Mouse (Mus musculus) neural tube, embryonic 14.5 days (tissue): ENCODE results near the gene Gm27235. TPM values are rescaled to one million over a fixed set of nuclear protein-coding genes. Genes with fewer than 3 reads are reported as not detected.
"Not testable (repeated sequence)": the region's sequence is repeated elsewhere in the genome, so short reads cannot be mapped to it uniquely, and the experiment has no call there.

ENCODE experiments used
- ATAC-seq: fragments of 200-750 bp; cut with Nextera tagmentation; 2 replicates; pipeline ENCODE4 v1.8.0; 2017; ENCODE audit warnings: low read depth, mild to moderate bottlenecking, moderate TSS enrichment, moderate library complexity
- H3K27ac ChIP-seq: fragments of 300-500 bp; sonication (generic); 2 replicates; pipeline ENCODE4 v1.5.1; 2014; ENCODE audit warnings: low read depth, mild to moderate bottlenecking, control low read depth, low read length, moderate library complexity, mixed read lengths
- H3K27me3 ChIP-seq: fragments of 300-500 bp; sonication (generic); 2 replicates; pipeline ENCODE4 v1.6.1; 2014; ENCODE audit warnings: low read length; ENCODE audit not compliant: control insufficient read depth, insufficient read depth
- H3K36me3 ChIP-seq: fragments of 300-500 bp; sonication (generic); 2 replicates; pipeline ENCODE4 v1.6.1; 2014; ENCODE audit warnings: low read length, mixed read lengths; ENCODE audit not compliant: control insufficient read depth, insufficient read depth
- H3K4me1 ChIP-seq: fragments of 300-500 bp; sonication (generic); 2 replicates; pipeline ENCODE4 v1.6.1; 2014; ENCODE audit warnings: low read length; ENCODE audit not compliant: control insufficient read depth, insufficient read depth
- H3K4me2 ChIP-seq: fragments of 300-500 bp; sonication (generic); 2 replicates; pipeline ENCODE4 v1.6.1; 2014; ENCODE audit warnings: mild to moderate bottlenecking, low read depth, low read length, control low read depth
- H3K4me3 ChIP-seq: fragments of 300-500 bp; sonication (generic); 2 replicates; pipeline ENCODE4 v1.5.1; 2014; ENCODE audit warnings: low read depth, low read length, control low read depth, mixed read lengths
- H3K9ac ChIP-seq: fragments of 300-500 bp; sonication (generic); replicated peaks from 2 replicates; pipeline ENCODE4 v1.6.1; 2014; ENCODE audit warnings: low read depth, mild to moderate bottlenecking, control low read depth, low read length, mixed read lengths
- H3K9me3 ChIP-seq: fragments of 300-500 bp; sonication (generic); 2 replicates; pipeline ENCODE4 v1.6.1; 2016; ENCODE audit warnings: low read length; ENCODE audit not compliant: control insufficient read depth
- WGBS: fragments of 180-500 bp; shearing (Covaris S2); extraction: QIAGEN DNeasy Blood & Tissue Kit; methylation state at CpG from one replicate; pipeline ENCODE4 v1.1.7; 2014; 5-methylcytosine and 5-hydroxymethylcytosine counted together
- polyA plus RNA-seq: library from polyadenylated mRNA; unstranded; fragments of >200 nt; fragmentation: Nextera tagmentation; extraction: Ambion mirVana; gene quantifications from 2 replicates; pipeline ENCODE4 v1.2.1, GENCODE M21; 2014

Gene Gm27235
- polyA plus RNA-seq = not detected in 2 replicates

DNA sequence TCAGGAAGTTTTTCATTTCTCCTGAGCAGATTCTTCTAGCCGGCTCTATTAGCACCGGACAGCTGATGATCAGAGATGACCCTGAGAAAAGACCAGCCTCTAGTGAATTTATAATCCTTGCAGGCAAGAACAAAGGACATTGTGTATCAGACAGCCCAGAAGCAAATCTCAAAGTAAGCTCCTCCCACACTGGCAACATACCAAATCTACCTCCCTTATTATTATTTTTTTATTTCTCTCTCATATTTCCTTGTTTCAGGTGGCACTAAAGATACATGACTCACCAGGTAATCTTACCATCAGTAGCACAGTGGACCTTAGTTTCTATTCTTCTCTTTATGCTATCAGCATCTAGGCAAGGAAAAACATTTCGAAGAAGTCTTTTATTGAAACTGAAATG is at the start of gene Gm27235, which contains the start of gene D730048I06Rik:
TSS of gene Gm27235 (minus strand) at position 101 of the 400 bp plus-strand sequence.
TSS of gene D730048I06Rik (minus strand) at position 112 of the 400 bp plus-strand sequence.
- Histone ChIP-seq H3K27ac (no peak within 1 kb of the TSS), H3K27me3 (no peaks in the 10 kb centered on the region), H3K36me3 (no peaks in the 10 kb centered on the region), H3K9ac (no peak within 1 kb of the TSS), H3K4me3 (no peak within 1 kb of the TSS), H3K9me3 (no peaks in the 10 kb centered on the region; the same call in 1 of the 2 replicates), H3K4me1 (no peaks in the 10 kb centered on the region), H3K4me2 (no peak within 1 kb of the TSS)
- WGBS = 95% methylated on average over 3 of the region's 3 CpGs
- ATAC-seq = no peak

DNA sequence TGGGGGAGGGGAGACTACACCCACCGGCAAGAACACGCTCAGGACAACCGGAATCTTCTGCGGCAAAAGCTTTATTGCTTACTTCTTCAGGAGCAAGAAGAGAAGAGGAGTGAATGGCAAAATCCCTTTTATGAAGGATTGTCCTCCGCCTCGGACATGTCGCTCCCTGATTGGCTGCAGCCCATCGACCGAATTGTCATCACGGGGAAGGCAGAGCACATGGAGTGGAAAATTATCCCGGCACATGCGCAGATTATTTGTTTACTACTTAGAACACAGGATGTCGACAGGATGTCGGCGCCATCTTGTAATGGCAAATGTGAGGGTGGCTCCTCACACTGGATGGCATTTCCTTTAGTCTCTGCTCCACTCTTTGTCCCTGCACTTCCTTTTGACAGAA is 28.0 kb upstream of the Gm27235 start:
- whole genome bisulfite sequencing = 95% methylated on average over 15 of the region's 15 CpGs

DNA sequence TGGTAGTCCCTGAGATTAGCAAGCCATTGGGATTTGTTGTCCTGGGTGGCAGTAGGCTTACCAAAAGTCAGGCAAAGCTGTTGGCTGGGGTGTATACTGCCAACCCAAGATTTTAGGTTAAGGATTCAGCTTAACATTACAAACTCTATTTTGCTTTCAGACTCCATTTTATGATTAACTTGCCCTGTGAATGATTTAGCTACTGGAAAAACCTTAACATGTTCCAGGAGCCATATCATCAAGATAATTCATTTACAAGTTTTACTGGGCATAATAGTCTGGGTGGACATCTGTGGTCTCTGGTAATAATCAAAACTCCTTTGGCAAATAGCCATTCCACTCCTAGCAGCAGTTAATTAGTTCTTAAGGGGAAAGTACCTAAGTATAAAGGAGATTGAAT is 8.2 kb upstream of the Gm27235 start:
- Histone ChIP-seq H3K4me1 (no peaks in the 10 kb centered on the region), H3K4me2 (no peak overlapping the region), H3K27ac (no peak overlapping the region), H3K27me3 (no peaks in the 10 kb centered on the region), H3K36me3 (no peaks in the 10 kb centered on the region), H3K4me3 (no peak overlapping the region), H3K9me3 (no peaks in the 10 kb centered on the region), H3K9ac (no peak overlapping the region)
- no peak for ATAC-seq

More for the DNA sequence above, 28.0 kb upstream of the Gm27235 start:
- not testable (repeated sequence) for H3K36me3 ChIP-seq, H3K27ac ChIP-seq, H3K4me3 ChIP-seq, H3K27me3 ChIP-seq, ATAC-seq, H3K9ac ChIP-seq, H3K4me2 ChIP-seq, H3K9me3 ChIP-seq, H3K4me1 ChIP-seq

DNA sequence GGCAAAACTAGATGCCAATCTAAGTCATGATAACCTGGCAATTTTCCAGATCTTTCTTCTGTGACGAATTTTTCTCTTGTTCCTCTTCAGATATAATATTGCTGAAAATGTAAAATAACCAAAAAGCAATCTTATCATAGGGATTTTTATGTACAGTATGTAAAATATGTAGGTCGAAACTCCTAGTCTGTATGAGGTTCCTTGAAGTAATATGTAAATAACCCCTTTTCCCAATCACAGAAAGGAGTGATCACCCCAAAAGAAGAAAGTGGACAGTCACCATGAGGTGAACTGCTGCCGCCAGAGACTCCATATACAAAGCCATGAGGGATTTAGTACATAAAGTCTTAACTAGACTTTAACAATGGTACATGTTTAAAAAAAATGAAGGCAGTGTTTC is 11.9 kb downstream of the Gm27235 start, which contains the start of gene Gm17727:
TSS of gene Gm17727 (minus strand) at position 101 of the 400 bp plus-strand sequence.
- ATAC-seq = no peak
- Histone ChIP-seq H3K9ac (no peak within 1 kb of the TSS), H3K36me3 (no peaks in the 10 kb centered on the region), H3K4me2 (no peak within 1 kb of the TSS), H3K4me1 (no peaks in the 10 kb centered on the region), H3K9me3 (peaks cover 4% of the 10 kb centered on the region; the same call in 1 of the 2 replicates), H3K27me3 (no peaks in the 10 kb centered on the region), H3K27ac (no peak within 1 kb of the TSS), H3K4me3 (no peak within 1 kb of the TSS)
- 72% methylated on average over 3 of the region's 3 CpGs for WGBS

DNA sequence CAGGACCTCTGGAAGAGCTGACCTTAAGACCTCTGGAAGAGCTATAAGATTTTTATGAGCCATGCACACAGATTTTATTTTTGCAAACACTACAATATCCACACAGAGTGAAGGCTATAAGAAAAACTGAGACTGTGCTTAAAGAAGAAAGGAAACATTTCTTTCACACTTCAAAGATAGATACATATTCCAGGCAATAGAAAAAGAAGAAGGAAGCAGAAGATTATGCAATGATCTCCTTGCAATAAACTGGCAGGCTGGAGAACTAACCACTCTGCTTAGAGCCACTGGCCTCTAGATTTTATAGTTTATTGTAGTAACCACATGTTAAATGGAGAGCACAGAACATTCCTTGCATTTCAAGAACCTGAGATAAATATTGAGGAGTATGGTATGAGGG is 33.1 kb downstream of the Gm27235 start:
- H3K4me1 ChIP-seq = no peaks in the 10 kb centered on the region

DNA sequence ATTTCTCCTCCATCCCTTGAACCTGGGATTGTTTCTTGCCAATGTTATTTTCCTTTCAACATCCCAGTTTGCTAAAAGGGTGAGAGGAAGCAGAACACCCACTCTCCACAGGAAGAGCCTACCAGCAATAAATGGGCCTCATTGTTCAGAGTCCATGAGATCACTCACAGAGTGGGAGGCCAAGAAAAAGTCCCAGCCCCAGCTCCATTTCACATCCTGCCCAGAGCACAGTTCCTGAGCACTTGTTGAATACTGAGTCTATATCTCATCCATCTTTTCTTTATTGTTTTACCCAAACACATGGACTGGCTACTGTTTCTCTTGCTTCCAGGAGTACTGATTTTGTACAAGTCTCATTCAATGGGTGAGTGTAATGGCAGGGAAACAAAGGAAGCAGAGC is 49.2 kb downstream of the Gm27235 start, which contains the start of gene Gm17677:
TSS of gene Gm17677 (plus strand) at position 301 of the 400 bp plus-strand sequence.
- H3K9ac ChIP-seq = no peak within 1 kb of the TSS
- H3K36me3 ChIP-seq = no peaks in the 10 kb centered on the region
- H3K4me3 ChIP-seq = no peak within 1 kb of the TSS
- H3K4me1 ChIP-seq = no peaks in the 10 kb centered on the region
- no peak within 1 kb of the TSS for H3K27ac ChIP-seq
- no peak within 1 kb of the TSS for H3K4me2 ChIP-seq
- no peaks in the 10 kb centered on the region for H3K27me3 ChIP-seq
- no peaks in the 10 kb centered on the region for H3K9me3 ChIP-seq
- no peak for ATAC-seq

More for the DNA sequence above, 33.1 kb downstream of the Gm27235 start:
- Histone ChIP-seq H3K9me3 (no peaks in the 10 kb centered on the region), H3K27ac (no peak overlapping the region), H3K9ac (no peak overlapping the region), H3K27me3 (no peaks in the 10 kb centered on the region), H3K4me3 (no peak overlapping the region), H3K4me2 (no peak overlapping the region), H3K36me3 (no peaks in the 10 kb centered on the region)
- no peak for ATAC-seq

Other genes starting within 250 kb of the Gm27235 start
- 29.8 and 34.3 TPM in 2 replicates for gene Ddx25, start 231.6 kb downstream of the Gm27235 start, polyA plus RNA-seq
- gene Pus3, start 231.5 kb downstream of the Gm27235 start, polyA plus RNA-seq = 16.2 and 18.2 TPM in 2 replicates
- 0.48 and 1.0 TPM in 2 replicates for gene Pate2, start 219.8 kb downstream of the Gm27235 start, polyA plus RNA-seq
- 17.1 and 19.1 TPM in 2 replicates for gene Hyls1, start 219.7 kb downstream of the Gm27235 start, polyA plus RNA-seq
- gene Pate4, start 178.2 kb downstream of the Gm27235 start, polyA plus RNA-seq = not detected in 2 replicates
- not detected in 2 replicates for gene Pate3, start 141.9 kb downstream of the Gm27235 start, polyA plus RNA-seq
- gene Pate1, start 102.7 kb downstream of the Gm27235 start, polyA plus RNA-seq = 0.24 TPM in 1 of 2 replicates, not detected in the other
- gene Gm17677, start 49.1 kb downstream of the Gm27235 start, polyA plus RNA-seq = not detected in 2 replicates
- gene Gm17727, start 12.0 kb downstream of the Gm27235 start, polyA plus RNA-seq = not detected in 2 replicates
- gene D730048I06Rik, start within 50 bp of the Gm27235 start, polyA plus RNA-seq = not detected in 2 replicates
- gene 9230110F15Rik, start 54.0 kb upstream of the Gm27235 start, polyA plus RNA-seq = not detected in 2 replicates
- gene 9230113P08Rik, start 118.3 kb upstream of the Gm27235 start, polyA plus RNA-seq = not detected in 2 replicates